Mouse (Mus musculus) R1 (cell line): ENCODE results near the gene Aggf1.
A peak's percentile ranks its signal among the peaks of the same experiment; 100 is the strongest.

Experiments
- DNase-seq: peaks from one replicate; pipeline ENCODE4 v3.0.0-alpha.2; 2018; ENCODE audit warnings: low read depth, low spot score

Gene Aggf1

DNA sequence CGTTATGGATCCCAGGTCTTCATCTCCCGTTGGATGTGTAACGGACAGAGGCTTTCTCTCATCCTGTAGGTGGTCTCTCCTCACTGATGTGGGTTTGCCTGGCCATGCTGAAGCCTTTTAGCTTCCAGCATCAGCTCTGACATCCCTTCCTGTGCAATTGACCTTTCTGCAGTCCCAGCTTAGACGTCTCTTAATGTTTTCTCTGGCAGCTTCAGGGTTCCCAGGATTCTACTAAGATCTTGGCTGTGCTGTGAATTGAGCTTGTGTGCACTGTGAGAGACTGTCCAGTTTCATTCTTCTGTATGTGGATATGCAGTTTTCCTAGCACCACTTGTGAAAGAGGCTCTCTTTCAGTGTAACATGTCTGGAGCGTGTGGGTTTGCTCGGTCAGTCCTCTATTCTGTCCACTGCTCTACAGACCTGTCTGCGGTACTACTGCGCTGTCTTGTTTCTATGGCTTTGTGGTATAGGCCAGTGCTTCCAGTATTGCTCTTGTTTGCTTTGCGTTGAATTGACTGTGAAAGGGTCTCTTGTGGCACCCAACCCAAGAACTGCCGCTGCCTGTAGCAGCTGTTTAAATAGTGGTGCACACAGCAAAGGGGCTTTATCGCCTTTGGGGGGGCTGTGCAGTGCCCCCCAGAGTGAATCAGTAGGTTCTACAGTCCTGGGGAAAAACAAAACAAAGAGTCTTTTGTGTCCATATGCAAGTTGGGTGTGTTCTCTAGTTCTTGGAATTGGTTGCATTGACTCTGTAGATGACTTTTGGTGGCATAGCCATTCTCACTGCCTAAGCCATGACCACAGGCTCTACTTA is 42.9 kb downstream of the Aggf1 start:
- DNase-seq: no peak

- DNase-seq: peak; percentile 58
Observed at GRCm38 (mm10) chr13:95330507-95330906, 44.6 kb downstream of the Aggf1 start.

GRCm38 (mm10) chr13:95328767-95329166 is 46.4 kb downstream of the Aggf1 start:
- no peak for DNase-seq

DNA sequence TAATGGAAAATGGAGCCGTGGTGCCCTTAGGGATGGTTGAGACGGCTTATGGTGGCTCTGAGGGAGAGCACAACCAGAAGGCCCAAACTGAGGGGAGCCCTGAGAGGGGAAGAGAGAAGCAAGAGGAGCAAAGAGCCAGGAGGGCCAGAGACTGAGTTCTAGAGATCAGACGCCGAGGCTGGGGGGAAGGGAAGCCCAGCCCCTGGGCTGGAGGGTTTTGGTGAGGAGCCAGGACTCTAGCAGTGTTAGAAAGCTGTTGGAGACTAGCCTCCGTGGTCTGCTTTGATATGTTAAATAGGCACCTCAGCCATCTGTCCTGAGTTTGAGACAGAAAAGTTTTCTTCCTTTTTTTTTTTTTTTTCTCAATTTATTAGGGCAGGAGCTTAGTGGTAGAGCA is 47.8 kb downstream of the Aggf1 start:
- DNase-seq: peak; percentile 85

GRCm38 (mm10) chr13:95326611-95327344 is 48.4 kb downstream of the Aggf1 start:
- DNase-seq: no peak

DNA sequence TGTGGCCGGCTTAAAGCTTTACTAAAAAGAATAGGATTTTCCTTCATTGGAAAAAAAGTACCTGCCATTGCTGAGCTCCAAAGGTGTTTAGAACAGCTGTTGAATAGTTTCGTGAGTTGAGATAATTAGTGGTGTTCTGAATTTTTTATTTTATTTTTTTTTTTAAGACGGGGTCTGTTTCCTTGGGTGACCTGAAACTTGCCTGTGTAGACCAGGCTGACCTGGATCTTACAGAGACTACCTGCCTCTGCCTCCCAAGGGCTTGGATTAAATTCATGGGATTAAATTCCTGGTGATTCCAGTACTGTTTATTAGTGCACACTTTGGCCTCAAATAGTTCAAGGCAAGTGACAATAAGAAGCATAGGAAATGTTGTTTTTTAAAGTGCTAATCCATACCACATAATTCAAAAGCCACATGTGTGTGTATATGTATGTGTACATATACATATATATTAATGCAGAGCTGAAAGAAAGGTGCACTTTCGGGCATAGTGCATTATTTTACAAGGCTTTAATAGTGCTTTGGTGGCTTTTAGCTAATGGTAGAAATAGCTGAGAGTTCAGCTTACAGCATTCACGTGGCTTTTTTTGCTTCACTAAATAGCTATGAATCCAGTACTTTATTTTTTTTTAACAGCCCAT is 49.1 kb downstream of the Aggf1 start:
- DNase-seq: no peak

- peak; percentile 87 for DNase-seq
Observed at GRCm38 (mm10) chr13:95325080-95325906, 49.9 kb downstream of the Aggf1 start.

- DNase-seq: peak; percentile 63
Observed at GRCm38 (mm10) chr13:95324626-95325079, 50.5 kb downstream of the Aggf1 start.

DNA sequence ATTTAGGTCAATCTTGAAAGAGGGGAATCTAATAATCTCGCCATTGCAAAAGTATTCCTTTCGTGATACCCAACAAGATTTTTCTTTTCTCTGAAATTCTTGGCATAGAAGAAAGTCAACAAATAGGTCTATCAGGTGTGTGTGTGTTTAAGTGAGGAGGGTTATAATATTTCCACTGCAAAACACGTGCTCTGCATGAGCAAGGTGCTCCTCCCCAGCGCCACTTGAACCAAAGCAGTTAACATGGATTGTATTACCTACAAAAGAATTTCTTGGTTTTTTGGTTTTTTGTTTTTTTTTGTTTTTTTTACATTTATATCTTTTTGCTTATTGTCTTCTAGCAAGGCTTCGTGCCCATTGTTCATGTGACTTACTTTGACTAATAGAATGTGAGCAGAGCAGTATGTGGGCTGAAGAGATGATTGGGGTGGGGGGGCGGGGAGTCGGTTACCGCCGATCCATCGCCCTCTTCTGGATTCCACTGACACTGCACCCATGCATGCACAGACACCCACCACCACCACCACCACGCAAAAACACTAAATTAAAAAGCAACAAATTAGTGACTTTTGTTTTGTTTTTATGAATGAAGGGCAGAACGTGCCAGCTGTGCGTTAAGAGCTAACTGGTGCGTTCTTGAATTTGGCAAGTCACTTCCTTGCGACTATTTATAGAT is 51.1 kb downstream of the Aggf1 start:
- DNase-seq: peak; percentile 58

GRCm38 (mm10) chr13:95323400-95323799 is 51.8 kb downstream of the Aggf1 start, which contains the start of gene Zbed3:
Gene Zbed3, plus strand, starts transcription at chr13:95323612.
- DNase-seq: peak; percentile 19

DNA sequence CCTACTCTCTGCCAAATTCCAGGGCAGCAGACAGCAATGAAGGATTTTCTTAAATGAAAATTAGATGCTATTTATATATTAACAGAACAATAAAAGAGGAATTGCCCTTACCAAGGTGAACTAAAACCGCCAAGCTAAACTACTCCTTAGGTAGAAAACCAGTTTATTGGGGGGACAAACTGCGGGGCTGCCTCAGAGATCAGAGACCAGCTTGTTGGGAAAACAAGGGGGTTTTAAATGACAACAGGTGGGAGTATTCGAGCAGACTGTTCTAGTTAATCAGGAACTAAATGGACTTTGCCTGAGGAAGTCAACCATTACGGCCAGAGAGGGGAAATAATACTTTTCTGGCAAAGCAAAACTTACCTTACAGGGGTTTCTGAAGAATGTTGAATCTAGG is 54.7 kb downstream of the Aggf1 start:
- DNase-seq: no peak

DNA sequence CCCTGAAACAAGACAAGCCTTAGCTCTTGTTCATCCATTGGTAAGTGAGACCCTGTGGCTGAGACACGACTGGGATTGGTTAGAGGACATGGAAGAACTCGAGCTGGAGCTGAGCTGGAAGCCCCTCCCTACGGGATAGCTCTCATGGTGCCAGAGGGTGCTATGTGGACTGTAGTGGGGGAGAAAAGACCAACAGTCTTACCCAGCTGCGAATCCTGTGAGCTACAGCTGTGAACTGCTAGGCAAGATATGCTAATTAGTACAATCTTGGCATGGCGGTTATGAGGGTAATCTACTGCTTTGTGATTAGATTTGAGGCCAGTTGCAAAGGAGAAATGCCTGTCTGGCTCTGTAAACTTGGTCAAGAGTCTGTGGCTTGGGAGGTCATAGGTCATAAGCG is 56.0 kb downstream of the Aggf1 start:
- no peak for DNase-seq

DNA sequence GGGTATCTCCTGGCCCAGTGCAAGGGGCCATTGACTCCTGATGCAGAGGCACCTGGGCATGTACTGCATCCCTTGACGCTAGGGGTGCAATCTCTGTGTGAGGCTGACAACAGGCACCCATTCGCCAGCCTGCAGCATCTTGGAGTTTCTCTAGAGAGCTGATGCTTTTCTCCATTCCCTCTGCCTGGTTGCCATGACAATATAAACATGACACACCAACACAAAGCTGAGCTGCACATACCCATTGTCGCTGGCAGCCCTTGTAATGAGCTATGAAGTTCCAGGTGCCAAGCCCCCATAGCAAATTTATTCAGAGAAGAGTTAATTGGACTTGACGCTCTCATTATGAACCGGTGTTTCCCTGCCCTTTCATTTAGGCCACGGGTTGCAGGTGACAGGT is 63.1 kb downstream of the Aggf1 start:
- DNase-seq: no peak

- no peak for DNase-seq
Observed at GRCm38 (mm10) chr13:95307100-95307655, 68.0 kb downstream of the Aggf1 start.

DNA sequence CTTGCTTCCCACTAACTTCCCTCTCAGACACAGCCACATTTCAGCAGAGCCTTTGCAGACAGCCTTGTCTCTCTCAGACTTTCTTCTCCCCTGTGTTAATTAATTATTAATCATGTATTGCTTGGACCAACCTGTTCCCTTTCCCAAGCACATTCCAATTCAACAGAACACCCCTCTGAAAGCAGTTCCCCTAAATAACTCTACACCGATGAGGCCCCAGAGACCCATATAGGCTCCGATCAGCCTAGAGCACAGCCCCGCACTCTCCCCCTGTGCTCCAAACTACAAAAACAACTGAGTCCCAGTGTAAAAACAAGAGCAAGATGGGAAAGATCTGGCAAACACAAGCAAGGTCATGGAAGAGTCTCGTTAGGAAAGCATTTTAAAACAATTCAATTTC is 68.6 kb downstream of the Aggf1 start:
- no peak for DNase-seq
